Mouse (Mus musculus) ovary, adult 18-20 months (tissue): ENCODE measurements at regions not wholly inside any gene's neighbourhood (a gene's known extent, or its start where the extent isn't known, plus 50 kb on each side); places are given as distances from the start of the nearest gene placed in this dataset.
"Not testable (repeated sequence)": the region's sequence is repeated elsewhere in the genome, so short reads cannot be mapped to it uniquely, and the experiment has no call there.

Experiments used
- DNase-seq: peaks from one replicate; pipeline ENCODE4 v3.0.0; 2022; ENCODE audit warnings: low spot score, mixed read lengths

- DNase-seq, result no peak
These were observed 137.5 kb upstream of the Rps6ka3 start for GRCm38 (mm10) chrX:159072647-159073046.

DNA sequence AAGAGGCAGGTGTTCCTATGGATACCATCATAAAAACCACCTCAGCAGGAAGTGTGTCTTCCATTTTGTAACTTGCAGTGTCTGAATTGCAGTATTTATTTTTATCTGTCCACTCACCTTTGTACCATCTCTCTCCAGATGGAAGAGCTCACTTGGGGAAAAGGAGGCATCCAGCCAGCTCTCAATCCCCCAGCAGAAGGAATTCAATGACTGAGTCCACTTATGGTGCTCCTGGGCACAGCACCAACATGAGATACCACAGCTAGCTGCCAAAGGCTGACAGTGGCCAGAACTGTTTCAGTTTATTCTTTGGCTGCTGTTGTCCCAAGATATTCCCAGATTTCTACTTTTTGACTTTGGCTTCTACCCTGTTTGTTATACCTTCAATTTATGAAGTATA lies 136.6 kb upstream of the Rps6ka3 start:
- no peak for DNase-seq

GRCm38 (mm10) chrX:159080508-159080907 lies 129.6 kb upstream of the Rps6ka3 start:
- DNase-seq, result no peak

GRCm38 (mm10) chrX:159110651-159111050 lies 99.5 kb upstream of the Rps6ka3 start:
- DNase-seq, result not testable (repeated sequence)

DNA sequence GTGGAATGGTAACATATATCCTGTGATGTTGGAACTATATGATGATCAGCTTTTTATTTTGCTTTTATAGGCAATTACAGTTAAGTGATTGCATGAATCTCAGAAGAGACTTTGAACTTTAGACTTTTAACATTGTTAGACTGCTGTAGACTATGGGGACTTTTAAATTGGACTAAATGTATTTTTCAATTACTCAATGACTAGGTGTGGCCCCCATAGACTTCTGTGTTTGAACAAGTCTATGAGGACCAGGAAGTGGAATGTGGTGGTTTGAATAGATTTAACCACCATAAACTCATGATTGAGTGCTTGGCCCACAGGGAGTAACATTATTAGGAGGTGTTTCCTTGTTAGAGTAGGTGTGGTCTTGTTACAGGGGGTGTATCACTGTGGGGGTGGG lies 93.9 kb upstream of the Rps6ka3 start:
- DNase-seq, result no peak

- DNase-seq, result no peak
These were observed 69.6 kb upstream of the Rps6ka3 start for GRCm38 (mm10) chrX:159140554-159140953.

GRCm38 (mm10) chrX:159143278-159143677 lies 66.8 kb upstream of the Rps6ka3 start:
- no peak for DNase-seq

DNA sequence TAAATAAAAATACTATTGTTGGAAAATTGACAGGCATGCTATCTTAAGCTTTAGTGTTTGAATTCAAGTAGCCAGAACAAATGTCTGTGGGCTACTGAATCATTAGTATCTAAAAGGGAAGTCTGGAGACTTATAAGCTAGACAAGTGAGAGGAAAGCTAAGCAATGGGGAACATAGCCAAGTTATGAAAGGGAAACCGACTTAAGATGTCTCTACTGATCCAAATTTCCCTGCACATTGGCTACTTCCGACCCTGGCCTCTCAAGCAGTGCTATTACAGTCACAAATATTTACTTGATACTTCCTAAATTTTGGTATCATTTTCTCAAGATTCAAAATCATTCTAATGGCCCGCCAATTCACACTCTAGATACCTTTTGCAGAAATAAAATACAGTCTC lies 65.4 kb upstream of the Rps6ka3 start:
- no peak for DNase-seq

GRCm38 (mm10) chrX:159145212-159145611 lies 64.9 kb upstream of the Rps6ka3 start:
- DNase-seq, result no peak

GRCm38 (mm10) chrX:159155786-159156185 lies 54.3 kb upstream of the Rps6ka3 start:
- no peak for DNase-seq

DNA sequence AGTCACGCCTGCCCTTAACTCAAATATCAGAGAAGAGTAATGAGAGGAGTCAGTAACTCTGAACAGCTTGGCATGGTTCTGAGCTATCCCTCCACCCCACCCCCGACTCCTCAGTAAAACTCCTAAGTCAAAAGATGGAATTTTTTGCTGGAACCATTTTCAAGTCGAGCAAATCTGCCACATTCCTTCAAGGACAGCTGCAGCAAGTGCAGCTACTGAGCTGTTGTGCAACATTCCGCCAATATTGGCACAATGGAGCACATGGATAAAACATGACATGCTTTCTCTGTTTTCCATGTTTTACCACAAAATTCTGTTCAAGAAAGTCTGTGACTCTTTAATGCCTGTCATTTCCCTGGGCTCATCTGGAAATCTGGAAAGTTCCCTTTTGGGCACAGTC lies 53.1 kb upstream of the Rps6ka3 start:
- no peak for DNase-seq

GRCm38 (mm10) chrX:159159727-159160126 lies 50.4 kb upstream of the Rps6ka3 start:
- DNase-seq, result no peak
